8 mouse cellular contexts compared by ENCODE assay signal in the genomic region with DNA sequence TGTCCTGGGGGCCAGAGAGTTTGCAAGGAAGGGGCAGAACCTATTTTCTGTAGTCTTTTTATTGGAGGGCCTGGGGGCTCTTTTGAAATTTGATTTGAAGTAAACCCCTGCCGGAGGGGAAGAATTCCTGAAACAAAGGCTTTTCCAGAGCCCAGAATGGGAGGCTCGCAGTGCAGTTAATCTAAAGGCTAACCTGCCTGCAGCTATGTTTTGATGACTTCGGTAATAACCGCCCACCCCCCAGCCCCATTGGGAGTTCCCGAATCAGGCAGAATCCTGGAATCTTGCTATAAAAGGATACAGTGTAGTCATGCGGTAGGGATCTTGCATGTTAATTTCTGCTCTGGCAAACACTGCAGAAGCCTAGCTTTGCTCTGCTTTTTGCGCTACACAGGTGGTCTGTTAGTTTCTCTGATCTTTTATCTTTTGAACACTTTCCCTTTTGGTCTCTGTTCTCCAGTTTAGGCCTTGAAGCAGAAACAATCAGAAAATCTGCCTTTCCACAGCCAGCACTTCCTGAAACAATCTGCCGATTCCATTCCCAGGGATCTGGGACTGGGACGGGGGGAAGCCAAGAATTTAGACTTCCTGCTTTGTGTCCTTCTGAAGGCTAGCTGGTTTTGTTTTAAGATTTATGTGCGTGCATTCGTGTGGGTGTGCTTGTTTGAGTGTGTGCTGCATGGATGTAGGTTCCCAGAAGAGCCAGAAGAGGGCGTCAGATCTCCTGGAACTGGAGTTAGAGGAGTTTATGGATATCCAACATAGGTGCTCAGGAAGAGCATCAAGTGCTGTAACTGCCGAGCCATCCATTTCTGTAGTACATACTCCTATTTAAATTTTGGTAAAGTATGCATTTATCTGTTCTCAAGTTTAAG. TPM values are rescaled to one million over a fixed set of nuclear protein-coding genes. Genes with fewer than 3 reads are reported as not detected.
DNase-seq lines count a peak whose midpoint lies in the region; ATAC-seq lines count a peak whose summit lies in the region.

No protein-coding gene starts in this region.

- H3K9me3 ChIP-seq in lung, embryonic 15.5 days: no peaks in the 10 kb centered on the region
- no peaks in the 10 kb centered on the region for H3K9me3 ChIP-seq in embryonic facial prominence, embryonic 12.5 days
- H3K9me3 ChIP-seq in hindbrain, embryonic 12.5 days (replicated peaks): no peaks in the 10 kb centered on the region
- H3K9me3 ChIP-seq in liver, embryonic 16.5 days (replicated peaks; ENCODE audit: control insufficient read depth, low read length): peaks cover 5% of the 10 kb centered on the region; the same call in 1 of the 2 replicates
- H3K9me3 ChIP-seq in stomach, embryonic 15.5 days: no peaks in the 10 kb centered on the region

- H3K9ac ChIP-seq in lung, embryonic 15.5 days: no peak overlapping the region
- peak overlapping the region; percentile 24; the same call in 1 of the 2 replicates for H3K9ac ChIP-seq in embryonic facial prominence, embryonic 12.5 days
- H3K9ac ChIP-seq in hindbrain, embryonic 12.5 days: peak overlapping the region; percentile 87
- H3K9ac ChIP-seq in liver, embryonic 16.5 days (ENCODE audit: low read depth, low read length): no peak overlapping the region
- no peak overlapping the region for H3K9ac ChIP-seq in stomach, embryonic 15.5 days

- no peak overlapping the region for H3K27ac ChIP-seq in lung, embryonic 15.5 days
- H3K27ac ChIP-seq in embryonic facial prominence, embryonic 12.5 days: peak overlapping the region; percentile 50; the same call in 1 of the 2 replicates
- H3K27ac ChIP-seq in hindbrain, embryonic 12.5 days: peak overlapping the region; percentile 86
- H3K27ac ChIP-seq in liver, embryonic 16.5 days (ENCODE audit: low read length): no peak overlapping the region
- H3K27ac ChIP-seq in stomach, embryonic 15.5 days: no peak overlapping the region

- ATAC-seq in lung, embryonic 15.5 days (ENCODE audit: borderline replicate concordance, extremely low read depth, low FRiP score, low TSS enrichment): no peak
- no peak for ATAC-seq in embryonic facial prominence, embryonic 12.5 days (ENCODE audit: insufficient number of reproducible peaks, insufficient read depth, low FRiP score, low TSS enrichment)
- ATAC-seq in hindbrain, embryonic 12.5 days (ENCODE audit: low FRiP score): no peak
- ATAC-seq in liver, embryonic 16.5 days (ENCODE audit: low read depth): no peak
- no peak for ATAC-seq in stomach, embryonic 15.5 days (ENCODE audit: insufficient read depth, low FRiP score, low read depth)

- H3K36me3 ChIP-seq in lung, embryonic 15.5 days: no peaks in the 10 kb centered on the region
- H3K36me3 ChIP-seq in embryonic facial prominence, embryonic 12.5 days: no peaks in the 10 kb centered on the region
- H3K36me3 ChIP-seq in hindbrain, embryonic 12.5 days: no peaks in the 10 kb centered on the region
- no peaks in the 10 kb centered on the region for H3K36me3 ChIP-seq in liver, embryonic 16.5 days (ENCODE audit: control insufficient read depth, insufficient read depth)
- no peaks in the 10 kb centered on the region for H3K36me3 ChIP-seq in stomach, embryonic 15.5 days

- H3K27me3 ChIP-seq in lung, embryonic 15.5 days: peaks cover 39% of the 10 kb centered on the region
- H3K27me3 ChIP-seq in embryonic facial prominence, embryonic 12.5 days: peaks cover 12% of the 10 kb centered on the region; the same call in 1 of the 2 replicates
- H3K27me3 ChIP-seq in hindbrain, embryonic 12.5 days: 0 out of 2 replicates have a peak, but pooled peaks cover 4% of the 10 kb centered on the region
- peaks cover 53% of the 10 kb centered on the region for H3K27me3 ChIP-seq in liver, embryonic 16.5 days (ENCODE audit: control insufficient read depth, insufficient read depth, low read depth, low read length)
- H3K27me3 ChIP-seq in stomach, embryonic 15.5 days (replicated peaks): no peaks in the 10 kb centered on the region

- 21% methylated on average over 13 of the region's 13 CpGs for WGBS in lung, embryonic 15.5 days
- 8% methylated on average over 13 of the region's 13 CpGs for WGBS in embryonic facial prominence, embryonic 12.5 days
- 9% methylated on average over 13 of the region's 13 CpGs for WGBS in hindbrain, embryonic 12.5 days
- 31% methylated on average over 13 of the region's 13 CpGs for WGBS in liver, embryonic 16.5 days (ENCODE audit: insufficient replicate concordance)
- WGBS in stomach, embryonic 15.5 days: 28% methylated on average over 13 of the region's 13 CpGs

- H3K4me2 ChIP-seq in lung, embryonic 15.5 days: peak overlapping the region; percentile 100
- peak overlapping the region; percentile 99 for H3K4me2 ChIP-seq in embryonic facial prominence, embryonic 12.5 days (replicated peaks)
- peak overlapping the region; percentile 95 for H3K4me2 ChIP-seq in hindbrain, embryonic 12.5 days (replicated peaks)
- H3K4me2 ChIP-seq in liver, embryonic 16.5 days (ENCODE audit: low read depth, low read length): peak overlapping the region; percentile 98; the same call in 1 of the 2 replicates
- peak overlapping the region; percentile 98 for H3K4me2 ChIP-seq in stomach, embryonic 15.5 days

- peaks cover 16% of the 10 kb centered on the region for H3K4me1 ChIP-seq in lung, embryonic 15.5 days
- H3K4me1 ChIP-seq in embryonic facial prominence, embryonic 12.5 days: peaks cover 10% of the 10 kb centered on the region
- H3K4me1 ChIP-seq in hindbrain, embryonic 12.5 days: peaks cover 23% of the 10 kb centered on the region
- peaks cover 45% of the 10 kb centered on the region for H3K4me1 ChIP-seq in liver, embryonic 16.5 days (ENCODE audit: control insufficient read depth, low read depth, low read length)
- no peaks in the 10 kb centered on the region for H3K4me1 ChIP-seq in stomach, embryonic 15.5 days

- 0 out of 2 replicates have a peak overlapping the region, but pooled peaks have one; percentile 62 for H3K4me3 ChIP-seq in lung, embryonic 15.5 days
- peak overlapping the region; percentile 82 for H3K4me3 ChIP-seq in embryonic facial prominence, embryonic 12.5 days
- H3K4me3 ChIP-seq in hindbrain, embryonic 12.5 days: peak overlapping the region; percentile 71
- peak overlapping the region; percentile 71 for H3K4me3 ChIP-seq in liver, embryonic 16.5 days (ENCODE audit: low read depth, low read length)
- peak overlapping the region; percentile 64 for H3K4me3 ChIP-seq in stomach, embryonic 15.5 days (replicated peaks)

- no peak for DNase-seq in lung, postnatal 25 days (ENCODE audit: low spot score)
- DNase-seq in layer of hippocampus, postnatal 25 days (ENCODE audit: extremely low spot score in 1 of 2, low spot score in 1 of 2): no peak
- DNase-seq in adrenal gland, adult 2 months: no peak

RNA-seq across cellular contexts. Expression of gene Rragd, which starts 2.2 kb away (rescaled TPM):
- polyA plus RNA-seq in lung, embryonic 15.5 days (2015; fragmentation: Nextera tagmentation; extraction: Ambion mirVana): 2.6 and 2.7 TPM in 2 replicates
- polyA plus RNA-seq in embryonic facial prominence, embryonic 12.5 days (2016; fragmentation: Nextera tagmentation; extraction: Ambion mirVana): 16.1 and 19.6 TPM in 2 replicates
- 40.1 and 44.2 TPM in 2 replicates for polyA plus RNA-seq in hindbrain, embryonic 12.5 days (2016; fragmentation: Nextera tagmentation; extraction: Ambion mirVana)
- 1.1 and 1.4 TPM in 2 replicates for polyA plus RNA-seq in liver, embryonic 16.5 days (2015; fragmentation: Nextera tagmentation; extraction: Ambion mirVana)
- polyA plus RNA-seq in stomach, embryonic 15.5 days (2015; fragmentation: Nextera tagmentation; extraction: Ambion mirVana): 8.9 and 13.0 TPM in 2 replicates
- 10 to 100 TPM; 58.9 to 60.5 TPM for total RNA-seq in layer of hippocampus, postnatal 25 days (2021)
- 10 to 100 TPM in 1 of 2 experiments, 1 to 10 TPM in 1; 7.9 to 14.7 TPM for total RNA-seq in adrenal gland, adult 2 months (2021)
- polyA plus RNA-seq in adrenal gland, adult 2 months (2012; rRNA removed): 1.0 and 1.1 TPM in 2 replicates

RNA-seq across cellular contexts. Expression of gene Ankrd6, which starts 34.4 kb away (rescaled TPM):
- 3.0 and 4.0 TPM in 2 replicates for polyA plus RNA-seq in lung, embryonic 15.5 days (2015; fragmentation: Nextera tagmentation; extraction: Ambion mirVana)
- polyA plus RNA-seq in embryonic facial prominence, embryonic 12.5 days (2016; fragmentation: Nextera tagmentation; extraction: Ambion mirVana): 12.6 and 12.7 TPM in 2 replicates
- polyA plus RNA-seq in hindbrain, embryonic 12.5 days (2016; fragmentation: Nextera tagmentation; extraction: Ambion mirVana): 25.7 and 27.5 TPM in 2 replicates
- 0.55 and 0.60 TPM in 2 replicates for polyA plus RNA-seq in liver, embryonic 16.5 days (2015; fragmentation: Nextera tagmentation; extraction: Ambion mirVana)
- polyA plus RNA-seq in stomach, embryonic 15.5 days (2015; fragmentation: Nextera tagmentation; extraction: Ambion mirVana): 4.5 and 5.4 TPM in 2 replicates
- total RNA-seq in layer of hippocampus, postnatal 25 days (2021): 10 to 100 TPM; 34.8 to 35.6 TPM
- total RNA-seq in adrenal gland, adult 2 months (2021): 1 to 10 TPM; 2.2 to 4.6 TPM
- 0.56 and 0.75 TPM in 2 replicates for polyA plus RNA-seq in adrenal gland, adult 2 months (2012; rRNA removed)

RNA-seq across cellular contexts. Expression of gene Ube2j1, which starts 46.2 kb away (rescaled TPM):
- polyA plus RNA-seq in lung, embryonic 15.5 days (2015; fragmentation: Nextera tagmentation; extraction: Ambion mirVana): 48.3 and 52.9 TPM in 2 replicates
- polyA plus RNA-seq in embryonic facial prominence, embryonic 12.5 days (2016; fragmentation: Nextera tagmentation; extraction: Ambion mirVana): 36.2 and 39.7 TPM in 2 replicates
- 55.8 TPM in 2 replicates for polyA plus RNA-seq in hindbrain, embryonic 12.5 days (2016; fragmentation: Nextera tagmentation; extraction: Ambion mirVana)
- polyA plus RNA-seq in liver, embryonic 16.5 days (2015; fragmentation: Nextera tagmentation; extraction: Ambion mirVana): 25.6 and 28.6 TPM in 2 replicates
- 42.3 and 45.4 TPM in 2 replicates for polyA plus RNA-seq in stomach, embryonic 15.5 days (2015; fragmentation: Nextera tagmentation; extraction: Ambion mirVana)
- 100 to 1,000 TPM in 1 of 2 experiments, 10 to 100 TPM in 1; 97.2 to 101 TPM for total RNA-seq in layer of hippocampus, postnatal 25 days (2021)
- 10 to 100 TPM; 61.5 to 71.4 TPM for total RNA-seq in adrenal gland, adult 2 months (2021)
- 12.5 and 14.2 TPM in 2 replicates for polyA plus RNA-seq in adrenal gland, adult 2 months (2012; rRNA removed)

Comparison
In these comparisons a context has a peak if more than half of its experiments do, and no peak if none do; other contexts are left out.
1. H3K27ac ChIP-seq: peak in embryonic facial prominence, embryonic 12.5 days (single experiment) and hindbrain, embryonic 12.5 days (single experiment); none in lung, embryonic 15.5 days (single experiment), liver, embryonic 16.5 days (single experiment) and stomach, embryonic 15.5 days (single experiment).
2. H3K9ac ChIP-seq: peak in embryonic facial prominence, embryonic 12.5 days (single experiment) and hindbrain, embryonic 12.5 days (single experiment); none in lung, embryonic 15.5 days (single experiment), liver, embryonic 16.5 days (single experiment) and stomach, embryonic 15.5 days (single experiment).
3. Peak in every context shown above with its lines, with median percentiles within 50 percentile points of each other: H3K4me2 ChIP-seq and H3K4me3 ChIP-seq.